Mouse (Mus musculus) frontal cortex, adult 2 months (tissue): ENCODE measurements at regions not wholly inside any gene's neighbourhood (a gene's known extent, or its start where the extent isn't known, plus 50 kb on each side); places are given as distances from the start of the nearest gene placed in this dataset.
"Not testable (repeated sequence)": the region's sequence is repeated elsewhere in the genome, so short reads cannot be mapped to it uniquely, and the experiment has no call there.

Experiments
- DNase-seq, 2 experiments: peaks; one replicate each; pipeline ENCODE4 v3.0.0; 2022; ENCODE audit warnings: low spot score in 1 of 2; ENCODE audit errors: extremely low spot score in 1 of 2

DNA sequence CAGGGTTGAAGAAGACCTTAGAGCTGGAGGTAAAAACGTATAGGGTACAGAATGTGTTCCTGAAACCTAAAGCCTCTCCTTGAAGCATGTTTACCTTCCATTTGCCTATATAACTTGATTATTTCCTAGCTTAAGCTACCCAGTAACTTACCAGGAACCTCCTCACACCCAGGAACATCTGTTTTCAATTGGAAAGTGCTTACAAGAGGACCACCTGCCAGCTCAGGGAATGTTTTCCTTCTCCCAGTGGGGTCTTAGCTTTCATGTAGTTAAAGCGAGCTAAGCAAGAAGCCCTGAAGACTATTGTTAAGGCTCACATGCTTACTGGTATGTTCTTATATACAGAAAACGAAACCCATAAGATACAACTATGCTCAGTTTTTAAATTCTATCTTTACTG is 506.6 kb upstream of the Hsf2 start:
- DNase-seq = no peak

- DNase-seq = no peak
Observed at GRCm38 (mm10) chr10:56980821-56981220, 505.4 kb upstream of the Hsf2 start.

GRCm38 (mm10) chr10:56982526-56983190 is 503.5 kb upstream of the Hsf2 start:
- no peak for DNase-seq

DNA sequence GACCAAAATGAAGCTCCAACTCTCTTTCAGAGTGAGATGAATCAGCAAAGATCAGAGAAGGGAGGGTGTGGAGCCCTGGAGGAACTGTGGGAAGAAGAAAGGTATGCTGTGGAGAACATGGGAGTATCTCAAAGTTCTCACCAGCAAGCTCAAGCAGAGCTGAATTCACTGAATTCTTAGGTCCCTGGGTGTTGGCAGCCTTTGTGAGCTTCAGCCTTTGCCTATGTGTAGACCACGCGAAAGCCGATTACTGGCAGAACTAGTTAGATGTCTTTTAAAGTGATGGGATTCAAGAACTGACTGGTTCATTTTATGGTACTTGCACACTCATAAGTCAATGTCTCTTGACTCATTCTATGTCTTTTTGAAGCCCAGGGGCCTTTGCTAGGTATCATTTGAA is 491.2 kb upstream of the Hsf2 start:
- DNase-seq = no peak

- peak in 1 of 2 experiments; percentile 83 for DNase-seq
Observed at GRCm38 (mm10) chr10:57000892-57001722, 485.1 kb upstream of the Hsf2 start.

DNA sequence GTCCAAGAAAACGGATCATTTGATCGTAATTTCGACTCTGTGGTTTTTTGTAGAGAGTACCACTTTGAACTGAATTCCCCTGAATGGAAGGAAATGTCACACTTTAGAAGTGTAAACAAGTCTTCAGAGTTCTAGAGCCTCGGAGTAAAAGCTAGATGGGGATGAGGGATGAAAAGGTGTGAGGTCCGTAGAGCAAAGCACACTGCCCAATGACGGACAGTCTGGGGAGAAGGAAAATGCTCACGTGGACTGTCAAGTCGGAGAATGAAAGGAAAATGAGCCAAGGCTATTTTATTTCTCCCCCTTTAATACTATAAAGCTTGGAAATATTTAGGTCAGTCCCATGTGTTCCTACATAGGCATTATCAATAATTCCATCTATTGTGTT is 484.5 kb upstream of the Hsf2 start:
- no peak for DNase-seq

- no peak for DNase-seq
Observed at GRCm38 (mm10) chr10:57037641-57038040, 448.5 kb upstream of the Hsf2 start.

DNA sequence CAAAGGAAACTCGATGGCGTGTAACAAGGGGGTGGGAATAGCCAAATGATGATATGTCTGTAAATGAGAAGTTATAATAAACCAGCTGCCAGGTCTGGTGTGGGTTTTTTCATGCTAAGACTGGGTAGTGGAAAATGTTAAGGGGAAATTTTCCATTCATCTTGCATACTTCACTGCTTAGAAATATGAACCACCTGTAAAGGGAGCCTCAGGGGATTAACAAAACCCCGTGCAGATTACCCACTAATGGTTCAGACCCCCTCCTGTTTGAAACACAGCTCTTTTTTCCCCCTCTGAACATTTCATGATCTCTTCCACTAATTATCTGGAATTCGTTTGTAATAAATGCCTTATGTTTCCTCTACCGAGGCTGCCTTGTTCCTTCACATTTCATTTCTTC is 446.0 kb upstream of the Hsf2 start:
- no peak for DNase-seq

- DNase-seq = no peak
Observed at GRCm38 (mm10) chr10:57046021-57046420, 440.2 kb upstream of the Hsf2 start.

GRCm38 (mm10) chr10:57046891-57047290 is 439.3 kb upstream of the Hsf2 start:
- DNase-seq = peak in 1 of 2 experiments; percentile 3

GRCm38 (mm10) chr10:57047719-57048118 is 438.5 kb upstream of the Hsf2 start:
- DNase-seq = no peak

- DNase-seq = not testable (repeated sequence)
Observed at GRCm38 (mm10) chr10:57053375-57053774, 432.8 kb upstream of the Hsf2 start.

DNA sequence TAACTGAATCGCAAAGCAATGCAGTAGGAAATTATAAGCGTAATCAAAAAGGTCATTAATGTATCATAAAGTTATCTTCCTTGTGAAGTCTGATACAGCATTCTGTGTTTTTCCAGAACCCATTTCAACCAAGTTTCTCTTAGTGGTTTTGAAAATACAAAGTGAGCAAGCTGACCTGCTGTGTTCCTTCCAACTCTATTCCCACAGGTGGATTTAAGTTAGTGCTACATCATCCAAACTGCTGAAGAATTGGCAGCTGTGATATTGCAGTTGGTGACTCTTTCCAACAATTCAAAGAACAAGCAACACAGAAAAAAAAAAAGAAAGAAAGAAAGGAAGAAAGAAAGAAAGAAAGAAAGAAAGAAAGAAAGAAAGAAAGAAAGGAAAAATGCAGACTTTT is 396.1 kb upstream of the Hsf2 start:
- no peak for DNase-seq

DNA sequence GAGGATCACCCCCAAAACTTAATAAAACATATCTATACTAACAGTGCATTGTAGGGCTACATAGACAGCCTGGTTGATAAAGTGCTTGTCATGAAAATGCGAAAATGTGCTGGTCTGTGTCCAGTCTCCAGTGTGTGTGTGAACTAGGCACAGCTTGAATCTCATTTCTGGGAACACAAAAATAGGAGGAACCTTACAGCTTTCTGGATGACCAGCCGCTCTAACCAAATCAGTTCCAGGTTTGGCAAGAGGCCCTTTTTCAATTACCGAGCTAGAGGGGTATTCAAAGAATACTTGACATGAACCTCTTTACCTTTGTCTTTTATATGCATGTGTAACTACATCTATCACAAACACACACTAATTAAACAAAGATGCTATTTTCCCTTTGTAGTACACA is 390.3 kb upstream of the Hsf2 start:
- DNase-seq = no peak

GRCm38 (mm10) chr10:57113359-57113758 is 372.8 kb upstream of the Hsf2 start:
- no peak for DNase-seq

- DNase-seq = no peak
Observed at GRCm38 (mm10) chr10:57114696-57115271, 371.4 kb upstream of the Hsf2 start.

GRCm38 (mm10) chr10:57121514-57121913 is 364.7 kb upstream of the Hsf2 start:
- DNase-seq = no peak

DNA sequence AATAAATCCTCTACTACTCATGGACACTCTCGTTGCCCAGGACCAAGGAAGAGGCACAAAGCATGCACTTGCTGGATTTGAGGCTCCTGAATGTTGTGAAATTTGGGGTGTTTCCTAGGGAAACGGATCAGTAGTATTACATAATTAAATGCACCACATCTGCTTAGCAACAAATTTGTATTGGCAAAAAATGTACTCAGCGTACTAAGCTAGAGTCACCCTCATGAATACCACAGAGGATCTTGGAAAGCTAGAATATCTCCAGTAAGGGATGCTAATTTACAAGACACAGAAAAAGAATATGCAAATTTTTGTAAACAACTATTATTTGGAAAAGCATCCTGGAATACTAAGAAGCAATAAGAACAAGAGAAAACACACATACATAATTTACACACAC is 359.0 kb upstream of the Hsf2 start:
- DNase-seq = peak in 1 of 2 experiments; percentile 10

DNA sequence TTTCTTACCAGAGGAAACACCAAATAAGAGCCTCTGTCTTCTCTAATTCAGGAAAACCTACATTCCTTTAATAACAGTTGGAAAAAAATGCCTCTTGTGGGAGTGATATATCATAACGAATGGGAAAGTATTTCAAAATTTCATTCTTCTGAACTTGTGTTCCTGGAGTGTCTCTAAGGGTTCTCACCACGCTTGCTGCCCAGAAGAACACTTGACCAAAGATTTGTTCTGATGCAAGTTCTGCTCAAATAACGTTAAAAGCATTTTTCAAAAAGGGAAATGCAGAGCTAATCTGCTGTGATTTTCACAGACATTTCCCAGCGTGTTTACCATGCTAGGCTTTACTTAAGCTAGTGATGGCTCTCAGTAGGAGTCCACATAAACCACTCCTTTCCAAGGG is 329.8 kb upstream of the Hsf2 start:
- no peak for DNase-seq

DNA sequence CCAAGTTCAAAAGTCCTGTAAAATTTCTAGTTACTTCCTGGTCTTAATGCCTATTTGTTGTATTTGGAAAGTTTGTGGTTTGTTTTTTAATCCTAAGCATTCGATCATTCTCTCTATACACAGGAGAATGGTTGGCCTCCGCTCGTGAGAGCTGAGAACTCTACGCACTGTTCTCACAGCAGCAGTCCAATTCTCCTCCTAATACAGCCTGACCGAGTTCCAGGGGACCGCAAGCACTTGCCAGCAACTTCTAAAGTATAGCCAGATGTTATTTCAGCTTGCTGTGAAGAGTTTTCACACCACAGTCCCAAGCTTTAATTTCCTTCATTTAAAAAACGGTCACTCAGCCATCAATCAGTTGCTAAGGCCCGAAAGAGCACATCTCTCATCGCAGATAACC is 329.3 kb upstream of the Hsf2 start:
- no peak for DNase-seq

DNA sequence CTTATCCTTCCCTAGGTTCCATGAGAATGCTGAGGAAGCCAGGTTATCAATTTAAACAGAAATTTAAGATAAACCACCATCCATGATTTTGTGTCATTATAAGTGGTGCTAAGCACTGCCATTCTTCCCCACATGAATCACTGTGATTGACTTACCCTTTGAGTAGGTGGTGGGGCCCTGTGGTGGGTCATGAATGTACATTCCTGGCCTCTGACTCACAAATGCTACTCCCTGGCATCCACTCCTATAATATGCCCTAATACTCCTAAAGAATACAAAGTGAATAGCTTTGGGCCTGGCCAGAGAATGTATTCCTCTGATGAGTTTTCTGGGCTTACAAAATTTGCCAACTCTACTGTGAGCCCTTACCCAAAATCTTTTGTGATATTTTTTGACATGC is 325.6 kb upstream of the Hsf2 start:
- no peak for DNase-seq

- DNase-seq = no peak
Observed at GRCm38 (mm10) chr10:57163359-57163758, 322.8 kb upstream of the Hsf2 start.
